Mouse (Mus musculus) stomach, postnatal 0 days (tissue): Measurements from ENCODE around the gene Pgbd5.

Experiments used
- CTCF ChIP-seq: IDR thresholded peaks from 2 replicates; pipeline ENCODE4 v1.5.1; 2016; ENCODE audit warnings: antibody characterized with exemption, low read depth, mild to moderate bottlenecking, moderate library complexity
- EP300 ChIP-seq: optimal IDR thresholded peaks from 2 replicates; pipeline ENCODE3; 2016; ENCODE audit warnings: antibody characterized with exemption

- TF ChIP-seq EP300 = no peak
- no peak for TF ChIP-seq CTCF
These were observed 65.7 kb downstream of the Pgbd5 start for GRCm38 (mm10) chr8:124373753-124374152.
